Mouse (Mus musculus) midbrain, embryonic 15.5 days (tissue): ENCODE data around the gene Mier1. TPM values are rescaled to one million over a fixed set of nuclear protein-coding genes. Genes with fewer than 3 reads are reported as not detected.

Experiments used
- ATAC-seq: fragments of 200-750 bp; cut with Nextera tagmentation; replicated peaks from 2 replicates; pipeline ENCODE4 v1.8.0; 2017; ENCODE audit warnings: moderate TSS enrichment
- H3K27ac ChIP-seq: fragments of 300-500 bp; sonication (generic); 2 replicates; pipeline ENCODE4 v1.5.1; 2015; ENCODE audit warnings: mild to moderate bottlenecking, inconsistent platforms
- H3K27me3 ChIP-seq: fragments of 300-500 bp; sonication (generic); replicated peaks from 2 replicates; pipeline ENCODE4 v1.6.1; 2015; ENCODE audit warnings: inconsistent platforms
- H3K36me3 ChIP-seq: fragments of 300-500 bp; sonication (generic); replicated peaks from 2 replicates; pipeline ENCODE4 v1.6.1; 2015; ENCODE audit warnings: inconsistent platforms
- H3K4me1 ChIP-seq: fragments of 300-500 bp; sonication (generic); 2 replicates; pipeline ENCODE4 v1.6.1; 2015; ENCODE audit warnings: inconsistent platforms
- H3K4me2 ChIP-seq: fragments of 300-500 bp; sonication (generic); 2 replicates; pipeline ENCODE4 v1.6.1; 2015; ENCODE audit warnings: inconsistent platforms, mild to moderate bottlenecking, moderate library complexity
- H3K4me3 ChIP-seq: fragments of 300-500 bp; sonication (generic); 2 replicates; pipeline ENCODE4 v1.5.1; 2015; ENCODE audit warnings: mild to moderate bottlenecking, inconsistent platforms
- H3K9ac ChIP-seq: fragments of 300-500 bp; sonication (generic); 2 replicates; pipeline ENCODE4 v1.6.1; 2015; ENCODE audit warnings: mild to moderate bottlenecking, inconsistent platforms
- H3K9me3 ChIP-seq: fragments of 300-500 bp; sonication (generic); 2 replicates; pipeline ENCODE4 v1.6.1; 2016; ENCODE audit warnings: inconsistent platforms
- WGBS: fragments of 180-500 bp; shearing (Covaris S2); methylation state at CpG from one replicate; pipeline ENCODE4 v1.1.7; 2015; ENCODE audit warnings: mixed read lengths; 5-methylcytosine and 5-hydroxymethylcytosine counted together
- polyA plus RNA-seq: library from polyadenylated mRNA; unstranded; fragments of >200 nt; fragmentation: Nextera tagmentation; extraction: Ambion mirVana; gene quantifications from 2 replicates; pipeline ENCODE4 v1.2.1, GENCODE M21; 2015

Gene Mier1
- polyA plus RNA-seq, 1 experiment from 2014 or later = 29.9 TPM

- peaks cover 20% of the 10 kb centered on the region for H3K4me1 ChIP-seq
- no peak for ATAC-seq
- H3K27ac ChIP-seq = peak overlapping the region; percentile 98
- no peaks in the 10 kb centered on the region for H3K36me3 ChIP-seq
- 3% methylated on average over 30 of the region's 30 CpGs for WGBS
- H3K27me3 ChIP-seq = no peaks in the 10 kb centered on the region
- no peaks in the 10 kb centered on the region for H3K9me3 ChIP-seq
- H3K4me3 ChIP-seq = peak overlapping the region; percentile 92
- peak overlapping the region; percentile 92 for H3K9ac ChIP-seq
- H3K4me2 ChIP-seq = peak overlapping the region; percentile 84
Observed at GRCm38 (mm10) chr4:103213859-103214497, 99.8 kb downstream of the Mier1 start.

GRCm38 (mm10) chr4:103214498-103214924 is 100.3 kb downstream of the Mier1 start:
- Histone ChIP-seq H3K4me2 (peak overlapping the region; percentile 84), H3K9me3 (no peaks in the 10 kb centered on the region), H3K9ac (peak overlapping the region; percentile 92), H3K27me3 (no peaks in the 10 kb centered on the region), H3K4me3 (peak overlapping the region; percentile 92), H3K36me3 (no peaks in the 10 kb centered on the region), H3K4me1 (peaks cover 20% of the 10 kb centered on the region), H3K27ac (peak overlapping the region; percentile 98)
- under 1% methylated on average over 48 of the region's 48 CpGs for WGBS
- ATAC-seq = peak; percentile 89

Other genes with a start within 250 kb of the Mier1 start
- 1.3 and 1.5 TPM in 2 replicates for gene Tctex1d1, start 135.8 kb upstream of the Mier1 start, polyA plus RNA-seq
- gene Insl5, start 87.5 kb upstream of the Mier1 start, polyA plus RNA-seq = 0.30 and 0.52 TPM in 2 replicates
- gene Wdr78, start 165 bp downstream of the Mier1 start, polyA plus RNA-seq = 5.4 and 5.6 TPM in 2 replicates
- 6.5 and 6.7 TPM in 2 replicates for gene Slc35d1, start 100.8 kb downstream of the Mier1 start, polyA plus RNA-seq
- not detected in 2 replicates for gene 4921539E11Rik, start 176.5 kb downstream of the Mier1 start, polyA plus RNA-seq
- gene Oma1, start 199.4 kb downstream of the Mier1 start, polyA plus RNA-seq = 8.7 and 9.1 TPM in 2 replicates